Mouse (Mus musculus) CH12.LX (cell line): Measurements from ENCODE around the gene Atrnl1.

Source experiments
- CHD1 ChIP-seq: IDR thresholded peaks from 2 replicates; pipeline ENCODE4 v1.6.1; 2012; ENCODE audit warnings: low read depth, low read length, improper control_type of control experiment, inconsistent platforms
- CTCF ChIP-seq, 2 experiments: IDR thresholded peaks in 1 of 2; conservative IDR thresholded peaks in 1 of 2; 2 replicates each; pipeline ENCODE4 v1.5.1; 2011 to 2012; ENCODE audit warnings: low read depth in 2 of 2, low read length in 2 of 2, improper control_type of control experiment in 1 of 2, inconsistent platforms in 1 of 2, mild to moderate bottlenecking in 1 of 2, moderate library complexity in 1 of 2
- E2F4 ChIP-seq: IDR thresholded peaks from 2 replicates; pipeline ENCODE4 v1.6.1; 2011; ENCODE audit warnings: low read depth, low read length, improper control_type of control experiment; ENCODE audit not compliant: insufficient replicate concordance
- EP300 ChIP-seq: IDR thresholded peaks from 2 replicates; pipeline ENCODE4 v1.6.1; 2011; ENCODE audit warnings: low read length, improper control_type of control experiment
- HCFC1 ChIP-seq: IDR thresholded peaks from 2 replicates; pipeline ENCODE4 v1.6.1; 2012; ENCODE audit warnings: low read depth, mild to moderate bottlenecking, inconsistent platforms, low read length, improper control_type of control experiment
- JUN ChIP-seq: IDR thresholded peaks from 2 replicates; pipeline ENCODE4 v1.6.1; 2011; ENCODE audit warnings: low read depth, mild to moderate bottlenecking, low read length, improper control_type of control experiment, moderate library complexity; ENCODE audit not compliant: insufficient read depth
- POLR2A ChIP-seq: IDR thresholded peaks from 2 replicates; pipeline ENCODE4 v1.6.1; 2011; ENCODE audit warnings: low read depth, mild to moderate bottlenecking, improper control_type of control experiment, low read length
- RCOR1 ChIP-seq: conservative IDR thresholded peaks from 2 replicates; pipeline ENCODE4 v1.6.1; 2012; ENCODE audit warnings: low read depth, mild to moderate bottlenecking, inconsistent platforms, low read length, improper control_type of control experiment
- USF2 ChIP-seq: conservative IDR thresholded peaks from 2 replicates; pipeline ENCODE4 v1.6.1; 2011; ENCODE audit warnings: low read depth, low read length, improper control_type of control experiment

- TF ChIP-seq CTCF (conservative IDR thresholded peaks at IDR 0.05 in 1 of 2, IDR thresholded peaks at IDR 0.05 in 1 of 2; ENCODE audit: low read depth in 2 of 2, low read length in 2 of 2) (no peak), HCFC1 (no peak), E2F4 (no peak), EP300 (no peak), POLR2A (no peak), CHD1 (no peak), RCOR1 (no peak), USF2 (no peak), JUN (no peak)
These were observed 191.4 kb downstream of the Atrnl1 start for GRCm38 (mm10) chr19:57802207-57802606.
